Mouse (Mus musculus) frontal cortex, adult (tissue): ENCODE data around the gene Ube2r2.

Experiments
- ATAC-seq: cut with Nextera tagmentation; 2 replicates; pipeline ENCODE4 v1.9.2; 2017; ENCODE audit warnings: mild to moderate bottlenecking, moderate library complexity, mixed read lengths; ENCODE audit not compliant: low TSS enrichment

Ube2r2 gene

DNA sequence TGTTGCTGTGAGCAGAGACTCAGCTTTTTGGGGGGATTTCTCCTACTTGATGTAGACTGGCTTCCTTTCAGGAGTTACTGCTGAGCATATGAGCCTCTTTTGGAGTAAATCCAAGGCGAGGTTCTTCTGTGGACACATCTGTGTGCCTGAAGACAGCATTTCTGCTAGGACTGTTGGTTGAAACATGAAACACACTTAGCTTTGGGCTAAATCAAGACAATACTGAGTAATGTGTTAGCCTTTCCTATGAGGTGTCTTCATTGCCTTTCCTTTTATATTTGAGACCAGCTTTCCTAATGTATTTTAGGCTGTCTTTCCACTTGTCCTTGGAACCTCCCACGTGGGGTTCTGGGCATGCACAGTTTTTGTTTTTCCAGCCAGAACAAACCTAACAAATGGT lies 39.1 kb downstream of the Ube2r2 start:
- peak; percentile 65 for ATAC-seq

DNA sequence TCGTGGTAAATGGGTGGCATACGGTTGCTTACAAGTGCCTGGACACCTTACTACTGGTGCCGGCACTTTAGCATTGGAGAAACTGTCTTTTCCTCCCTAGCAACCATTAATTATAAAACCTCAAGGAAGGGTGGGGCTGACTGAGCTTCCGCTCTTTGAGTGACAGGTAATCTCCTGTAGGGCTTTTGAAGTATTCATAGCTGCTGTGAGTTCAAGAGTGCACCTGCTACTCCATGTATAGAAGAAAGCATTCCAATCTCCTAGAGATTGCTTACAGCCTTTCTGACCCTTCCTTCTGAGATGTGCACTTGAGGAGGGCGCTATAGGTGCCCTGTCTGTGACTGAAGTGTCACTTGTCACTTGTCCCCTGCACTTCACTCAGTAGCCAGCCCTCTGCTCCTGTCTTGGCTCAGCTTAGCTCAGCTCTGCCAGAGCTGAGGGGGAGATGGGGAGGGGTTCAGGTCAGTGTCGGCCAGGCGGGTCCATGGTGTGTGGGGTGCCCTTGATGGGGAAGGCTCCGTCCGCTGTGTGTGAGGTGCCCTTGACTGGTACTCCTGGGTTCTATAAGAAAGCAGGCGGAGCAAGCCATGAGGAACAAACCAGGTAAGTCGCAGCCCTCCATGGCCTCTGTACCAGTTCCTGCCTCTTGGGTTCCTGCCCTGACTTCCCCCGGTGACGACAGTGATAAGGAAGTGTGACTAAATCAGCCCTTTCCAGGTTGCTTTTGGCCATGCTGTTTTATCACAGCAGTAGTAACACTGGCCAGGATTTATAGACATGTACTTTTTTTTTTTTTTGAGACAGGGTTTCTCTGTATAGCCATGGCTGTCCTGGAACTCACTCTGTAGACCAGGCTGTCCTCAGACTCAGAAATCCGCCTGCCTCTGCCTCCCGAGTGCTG lies 44.5 kb downstream of the Ube2r2 start:
- no peak for ATAC-seq

DNA sequence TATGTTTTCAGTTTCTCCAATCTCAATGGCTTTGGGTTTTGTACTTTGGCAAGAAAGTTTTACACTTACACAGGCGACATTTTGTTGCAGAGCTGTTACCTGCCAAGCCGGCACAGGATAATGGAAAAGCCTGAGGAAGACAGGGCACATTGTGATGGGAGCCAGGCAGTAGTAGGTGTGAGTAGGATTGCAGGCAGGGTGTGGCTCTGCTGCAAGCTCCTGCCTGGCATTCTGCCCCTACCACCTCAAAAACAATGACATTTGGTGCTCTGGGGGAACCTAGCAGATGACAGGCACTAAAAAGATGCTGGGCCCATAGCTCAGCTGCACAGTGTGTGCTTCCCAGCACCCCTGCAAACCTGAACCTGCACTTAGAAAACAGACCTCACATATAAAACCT lies 54.3 kb downstream of the Ube2r2 start:
- peak; percentile 54 for ATAC-seq

DNA sequence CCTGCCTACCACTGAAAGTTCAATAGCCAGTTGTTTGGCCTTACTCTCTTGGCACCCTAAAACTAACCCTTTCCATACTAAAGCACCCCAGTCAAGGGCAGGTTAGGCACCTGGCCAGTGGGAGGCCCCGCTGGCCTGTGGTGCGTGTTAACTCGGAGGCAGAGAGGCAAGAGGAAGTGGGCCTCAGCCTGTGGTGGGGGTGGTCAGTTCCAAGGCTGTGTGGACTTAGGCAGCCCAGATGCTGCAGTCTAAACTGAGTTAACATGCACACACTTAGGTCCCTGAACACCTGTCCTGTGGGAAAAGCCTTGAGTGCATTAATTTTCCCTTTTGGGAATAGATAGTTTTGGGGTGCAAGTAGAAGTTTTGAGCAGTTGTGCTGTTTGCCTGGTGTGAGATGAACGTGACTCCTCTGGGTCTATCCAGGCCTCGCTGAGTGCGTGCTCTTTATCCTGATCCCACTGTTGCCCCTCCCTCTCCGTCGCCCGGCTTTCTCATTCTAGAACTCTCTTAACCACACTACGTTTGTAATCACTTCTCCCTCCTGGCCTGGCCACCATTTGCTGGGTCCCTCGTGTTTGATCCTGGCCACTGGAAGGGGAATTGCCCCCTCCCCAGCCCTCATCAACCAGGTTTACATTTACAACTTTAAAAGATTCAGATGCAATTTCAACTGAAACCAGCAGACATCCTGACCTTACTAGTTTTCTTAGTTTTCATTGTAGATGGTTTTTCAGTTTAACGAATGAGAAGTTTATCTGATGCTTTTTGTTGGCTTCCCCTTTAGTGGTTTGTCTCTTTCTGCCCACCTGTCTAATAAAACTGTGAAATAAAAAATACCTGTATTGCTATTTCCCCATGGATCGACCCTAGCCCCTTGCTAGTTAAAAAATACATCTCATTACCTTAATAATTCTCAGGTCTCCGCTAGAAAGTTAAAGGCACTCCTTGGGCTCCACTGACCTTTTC lies 57.3 kb downstream of the Ube2r2 start:
- ATAC-seq, result no peak

DNA sequence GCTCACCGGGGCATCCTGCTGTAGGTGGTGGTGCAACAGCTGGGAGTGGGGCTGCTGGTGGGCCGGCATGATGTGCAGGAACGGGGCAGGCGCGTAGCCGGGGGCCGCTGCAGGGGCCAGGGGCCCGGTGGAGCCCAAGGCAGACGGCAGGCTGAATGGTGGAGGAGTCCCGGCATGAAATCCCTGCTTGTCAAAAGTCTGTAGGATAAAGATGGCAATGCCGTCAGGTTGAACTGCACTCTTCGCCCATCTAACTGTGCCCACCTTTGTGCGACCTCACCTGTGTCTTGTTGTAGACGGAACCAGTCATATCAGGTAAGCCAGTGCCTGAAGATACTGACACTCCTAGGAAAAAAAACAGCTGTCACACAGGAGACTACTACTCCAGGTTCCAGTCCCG lies 59.8 kb downstream of the Ube2r2 start:
- ATAC-seq, result no peak

DNA sequence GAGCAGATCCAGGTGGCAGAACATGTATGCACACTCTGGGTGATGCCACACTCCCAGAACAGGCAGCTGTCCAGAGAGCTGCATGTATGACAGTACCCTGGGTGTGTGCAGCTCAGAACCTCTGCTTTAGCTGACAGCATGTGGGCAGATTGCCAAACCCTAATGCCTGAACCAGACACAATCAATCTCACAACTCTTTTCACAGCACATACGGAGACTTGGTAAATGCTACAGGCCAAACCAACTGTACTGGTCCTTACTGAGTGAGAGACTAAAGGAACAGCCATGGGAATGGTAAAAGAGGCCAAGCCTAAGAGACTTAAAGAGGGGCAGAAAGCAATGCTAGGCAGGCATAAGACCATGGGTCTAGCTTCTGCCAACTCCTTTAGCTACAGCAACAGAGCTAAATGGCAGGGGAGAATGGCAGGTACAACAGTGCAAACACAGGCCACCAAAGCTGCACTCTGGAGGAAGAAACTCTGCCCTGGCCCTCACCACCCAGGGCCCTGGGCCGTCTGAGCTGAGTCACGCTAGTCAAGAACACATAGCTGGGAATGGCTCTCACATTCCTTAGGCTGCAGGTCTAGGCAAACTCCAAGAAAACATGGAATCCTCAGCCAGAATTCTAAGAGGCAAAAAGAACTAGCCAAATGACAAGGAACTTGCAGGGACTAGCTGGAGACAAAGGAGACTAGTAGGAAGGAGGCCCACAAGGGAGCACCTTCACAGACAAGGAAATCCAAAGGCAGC lies 61.5 kb downstream of the Ube2r2 start:
- no peak for ATAC-seq

DNA sequence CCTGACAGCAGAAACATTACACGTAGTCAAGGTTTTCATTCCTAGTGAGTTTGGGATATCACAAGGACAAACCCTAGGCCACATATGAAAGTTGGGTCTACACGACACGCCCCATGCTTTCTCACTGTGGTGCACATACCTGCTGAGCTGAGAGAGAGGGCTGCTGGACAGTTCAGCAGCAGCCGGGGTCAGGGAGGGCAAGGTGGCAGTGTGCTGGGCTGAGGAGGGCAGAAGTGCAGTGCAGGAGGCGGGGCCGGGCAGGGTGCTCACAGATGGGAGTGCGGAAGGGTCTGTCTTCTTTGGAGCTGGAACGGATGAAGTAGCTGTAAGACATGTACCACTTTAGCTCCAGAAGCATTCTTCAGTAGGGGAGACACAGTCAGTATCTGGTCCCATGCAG lies 66.6 kb downstream of the Ube2r2 start:
- no peak for ATAC-seq

DNA sequence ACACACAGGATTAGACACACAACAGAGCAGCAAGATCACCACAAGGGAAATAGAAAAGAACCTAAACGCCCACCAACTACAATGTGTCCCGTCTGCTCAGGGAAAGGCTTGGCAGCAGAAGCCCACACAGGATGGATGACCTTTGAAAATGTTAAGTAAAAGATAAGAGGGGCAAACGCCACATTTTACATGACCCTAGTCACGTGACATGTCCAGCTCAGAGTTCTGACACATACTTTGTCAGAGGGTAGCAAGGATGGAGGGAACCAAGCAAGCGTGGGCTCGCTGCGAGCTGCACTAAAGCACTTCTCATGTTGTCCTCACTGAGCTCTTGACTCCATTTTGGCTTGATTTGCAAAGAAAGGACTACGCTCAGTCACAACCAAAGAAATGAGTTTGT lies 70.2 kb downstream of the Ube2r2 start:
- no peak for ATAC-seq

DNA sequence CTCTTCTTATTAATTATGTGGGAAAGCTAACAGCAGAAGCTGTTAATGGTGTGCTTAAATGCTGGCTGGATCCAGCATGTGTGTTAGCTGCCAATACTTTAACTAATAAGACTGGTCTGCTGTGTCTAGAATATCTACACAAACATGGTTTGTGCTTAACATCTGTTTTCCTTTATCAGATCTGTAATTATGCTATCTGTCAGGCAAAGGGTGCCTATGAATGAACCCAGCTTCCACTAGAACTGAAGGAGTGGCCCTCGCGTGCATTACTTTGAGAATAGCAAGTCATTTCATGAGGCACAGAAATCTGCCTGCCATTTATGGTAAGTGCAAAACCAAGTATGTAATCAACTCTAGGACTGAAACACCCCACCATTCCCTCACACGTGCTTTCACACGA lies 72.5 kb downstream of the Ube2r2 start:
- ATAC-seq, result no peak

DNA sequence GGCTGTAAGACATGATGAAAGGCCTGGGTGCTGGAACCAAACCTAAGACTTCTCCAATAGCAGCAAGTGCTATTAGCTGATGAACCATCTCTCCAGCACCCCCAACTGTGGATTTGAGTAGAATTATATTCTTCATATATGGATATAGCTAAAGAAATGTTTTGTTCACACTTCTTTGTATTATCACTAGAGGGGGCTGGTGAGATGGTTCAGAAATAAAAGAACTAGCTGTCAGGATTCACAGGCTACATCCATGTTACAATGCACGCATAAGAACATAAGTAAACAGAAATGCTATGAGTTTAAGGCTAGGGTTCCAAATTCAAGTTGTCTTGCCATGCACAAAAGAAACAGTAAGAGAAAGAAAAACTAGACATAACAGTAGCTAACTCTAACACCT lies 89.9 kb downstream of the Ube2r2 start:
- peak; percentile 55; the same call in 1 of the 2 replicates for ATAC-seq

DNA sequence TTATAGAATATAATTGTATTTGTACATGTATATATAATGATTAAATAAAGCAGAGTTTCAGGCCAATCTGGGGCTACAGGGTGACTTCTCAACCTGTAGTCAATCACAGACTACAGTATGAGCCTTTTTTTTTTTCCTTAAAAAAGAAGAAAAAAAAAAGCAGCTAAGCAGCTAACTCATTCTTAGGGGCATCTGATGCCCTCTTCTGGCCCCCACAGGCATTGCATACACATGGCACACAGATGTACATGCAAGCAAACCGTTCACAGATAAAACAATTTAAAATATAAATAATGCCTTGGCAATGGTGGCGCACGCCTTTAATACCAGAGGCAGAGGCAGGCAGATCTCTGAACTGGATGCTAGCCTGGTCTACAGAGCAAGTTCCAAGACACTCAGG lies 90.8 kb downstream of the Ube2r2 start:
- no peak for ATAC-seq

DNA sequence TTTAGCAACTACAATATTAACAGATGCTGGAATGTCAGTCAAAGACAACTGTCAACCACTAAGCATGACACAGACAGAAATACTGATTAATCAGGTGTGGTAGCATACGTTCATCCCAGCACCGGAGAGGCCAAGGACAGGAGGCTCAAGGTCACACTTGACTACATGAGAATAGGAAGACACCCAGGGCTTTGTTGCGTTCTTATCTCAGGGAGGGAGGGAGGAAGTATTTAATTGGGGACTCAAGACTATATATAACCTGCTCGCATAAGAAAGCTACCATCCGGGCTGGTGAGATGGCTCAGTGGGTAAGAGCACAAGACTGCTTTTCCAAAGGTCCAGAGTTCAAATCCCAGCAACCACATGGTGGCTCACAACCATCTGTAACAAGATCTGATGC lies 100.1 kb downstream of the Ube2r2 start:
- ATAC-seq, result no peak

DNA sequence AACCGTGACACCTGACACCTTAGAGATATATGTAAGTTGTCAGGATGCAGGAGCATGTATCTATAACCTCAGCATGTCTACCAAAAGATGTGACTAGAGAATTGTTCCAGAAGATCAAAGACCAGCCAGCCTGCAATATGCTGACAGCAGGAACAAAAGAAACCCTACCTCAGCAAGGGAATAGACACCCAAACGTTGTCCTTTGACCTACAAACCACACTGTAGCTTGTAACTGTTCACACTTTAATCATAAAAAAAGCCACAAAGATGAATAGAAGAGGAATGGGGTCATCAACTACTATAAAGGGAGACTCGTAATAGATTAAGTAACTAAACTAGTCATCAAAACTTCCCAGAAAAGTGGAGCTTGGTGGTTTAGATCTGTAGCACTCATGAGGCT lies 105.4 kb downstream of the Ube2r2 start:
- ATAC-seq, result no peak
